Mouse (Mus musculus): ENCODE results near the gene Dscam.

Dscam gene

GRCm38 (mm10) chr16:96661073-96661472, 509.5 kb downstream of the Dscam start:
- DNase-seq (ENCODE audit: low spot score in 2 of 2), result no peak

- no peak for DNase-seq (ENCODE audit: low spot score in 2 of 2)
These were observed 511.3 kb downstream of the Dscam start for GRCm38 (mm10) chr16:96659275-96659674.

GRCm38 (mm10) chr16:96655548-96655947, 515.0 kb downstream of the Dscam start:
- DNase-seq (ENCODE audit: low spot score in 2 of 2), result no peak

GRCm38 (mm10) chr16:96654054-96654453, 516.5 kb downstream of the Dscam start:
- no peak for DNase-seq (ENCODE audit: low spot score in 2 of 2)

- no peak for DNase-seq (ENCODE audit: low spot score in 2 of 2)
These were observed 519.1 kb downstream of the Dscam start for GRCm38 (mm10) chr16:96651444-96651843.

- DNase-seq (ENCODE audit: low spot score in 2 of 2), result no peak
These were observed 530.5 kb downstream of the Dscam start for GRCm38 (mm10) chr16:96640101-96640500.

- no peak for DNase-seq (ENCODE audit: low spot score in 2 of 2)
These were observed 534.6 kb downstream of the Dscam start for GRCm38 (mm10) chr16:96635916-96636315.

GRCm38 (mm10) chr16:96634791-96635143, 535.8 kb downstream of the Dscam start:
- DNase-seq (ENCODE audit: low spot score in 2 of 2), result no peak

- DNase-seq (ENCODE audit: low spot score in 2 of 2), result peak; percentile 55 to 58
These were observed 536.3 kb downstream of the Dscam start for GRCm38 (mm10) chr16:96634097-96634790.

GRCm38 (mm10) chr16:96630241-96630640, 540.3 kb downstream of the Dscam start:
- peak; percentile 41 to 53 for DNase-seq (ENCODE audit: low spot score in 2 of 2)

- DNase-seq (ENCODE audit: low spot score in 2 of 2), result no peak
These were observed 540.9 kb downstream of the Dscam start for GRCm38 (mm10) chr16:96629623-96630022.

- DNase-seq (ENCODE audit: low spot score in 2 of 2), result no peak
These were observed 545.1 kb downstream of the Dscam start for GRCm38 (mm10) chr16:96625468-96625867.

- DNase-seq (ENCODE audit: low spot score in 2 of 2), result no peak
These were observed 545.8 kb downstream of the Dscam start for GRCm38 (mm10) chr16:96624570-96625411.

- no peak for DNase-seq (ENCODE audit: low spot score in 2 of 2)
These were observed 549.7 kb downstream of the Dscam start for GRCm38 (mm10) chr16:96620861-96621260.

GRCm38 (mm10) chr16:96620402-96620801, 550.1 kb downstream of the Dscam start:
- peak; percentile 48 to 62 for DNase-seq (ENCODE audit: low spot score in 2 of 2)

GRCm38 (mm10) chr16:96617772-96618171, 552.8 kb downstream of the Dscam start:
- DNase-seq (ENCODE audit: low spot score in 2 of 2), result no peak

- no peak for DNase-seq (ENCODE audit: low spot score in 2 of 2)
These were observed 557.3 kb downstream of the Dscam start for GRCm38 (mm10) chr16:96613275-96613674.

- DNase-seq (ENCODE audit: low spot score in 2 of 2), result peak; percentile 70 to 72
These were observed 559.7 kb downstream of the Dscam start for GRCm38 (mm10) chr16:96610806-96611205.

- no peak for DNase-seq (ENCODE audit: low spot score in 2 of 2)
These were observed 568.3 kb downstream of the Dscam start for GRCm38 (mm10) chr16:96602206-96602605.

- DNase-seq (ENCODE audit: low spot score in 2 of 2), result no peak
These were observed 569.8 kb downstream of the Dscam start for GRCm38 (mm10) chr16:96600791-96601190.

GRCm38 (mm10) chr16:96599401-96600060, 571.0 kb downstream of the Dscam start:
- no peak for DNase-seq (ENCODE audit: low spot score in 2 of 2)

- peak; percentile 13 to 37 for DNase-seq (ENCODE audit: low spot score in 2 of 2)
These were observed 594.7 kb downstream of the Dscam start for GRCm38 (mm10) chr16:96575841-96576240.

GRCm38 (mm10) chr16:96567428-96567827, 603.1 kb downstream of the Dscam start:
- no peak for DNase-seq (ENCODE audit: low spot score in 2 of 2)
